Mouse (Mus musculus) hindlimb bud, embryonic 11.5 days (tissue): ENCODE measurements around the gene Cacnb2.

Experiments used
- DNase-seq: peaks from one replicate; pipeline ENCODE4 v3.0.0-alpha.2; 2012; ENCODE audit warnings: low read depth, low spot score; ENCODE audit errors: extremely low spot score

Gene Cacnb2

DNA sequence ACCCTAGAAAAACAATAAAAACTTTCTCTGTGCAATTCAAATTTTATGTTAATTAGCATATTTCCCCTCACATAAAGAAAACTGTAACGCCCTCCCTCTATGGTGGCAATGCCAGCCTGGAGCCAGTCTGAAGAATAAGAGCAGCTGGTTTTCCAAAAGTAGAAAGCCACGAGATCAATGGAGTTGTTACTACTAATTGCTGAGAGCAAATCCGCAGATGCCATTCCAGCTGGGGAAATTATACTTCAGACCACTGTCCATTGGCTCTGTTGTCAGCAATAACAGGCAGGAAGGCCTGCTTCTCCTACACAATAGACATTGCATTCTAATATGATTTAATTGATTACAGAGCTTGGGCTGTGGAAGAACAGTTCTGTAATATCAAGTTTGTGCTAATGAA, 257.5 kb downstream of the Cacnb2 start:
- no peak for DNase-seq

GRCm38 (mm10) chr2:14861613-14862012, 258.7 kb downstream of the Cacnb2 start:
- DNase-seq, result no peak

- no peak for DNase-seq
Measured at GRCm38 (mm10) chr2:14862981-14863380, 260.1 kb downstream of the Cacnb2 start.

DNA sequence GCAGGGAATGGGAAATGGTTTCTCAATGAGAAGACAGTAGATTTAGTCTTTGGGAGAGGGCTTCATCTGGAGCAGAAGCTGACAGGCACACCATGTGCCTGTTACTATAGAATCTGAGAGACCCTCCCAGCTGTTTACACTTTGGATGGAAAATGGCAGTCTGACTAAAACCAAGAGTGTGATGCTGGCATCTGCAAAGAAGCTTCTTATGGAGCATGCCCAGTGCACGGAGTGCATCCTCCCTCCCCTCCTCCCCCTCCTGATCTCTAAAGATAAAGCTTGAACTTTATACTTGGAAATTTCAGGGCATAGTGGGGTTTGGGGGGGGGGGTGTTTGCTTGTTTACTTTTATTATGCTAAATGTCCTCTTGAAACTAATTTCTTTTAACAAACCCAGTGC, 270.2 kb downstream of the Cacnb2 start:
- no peak for DNase-seq

DNA sequence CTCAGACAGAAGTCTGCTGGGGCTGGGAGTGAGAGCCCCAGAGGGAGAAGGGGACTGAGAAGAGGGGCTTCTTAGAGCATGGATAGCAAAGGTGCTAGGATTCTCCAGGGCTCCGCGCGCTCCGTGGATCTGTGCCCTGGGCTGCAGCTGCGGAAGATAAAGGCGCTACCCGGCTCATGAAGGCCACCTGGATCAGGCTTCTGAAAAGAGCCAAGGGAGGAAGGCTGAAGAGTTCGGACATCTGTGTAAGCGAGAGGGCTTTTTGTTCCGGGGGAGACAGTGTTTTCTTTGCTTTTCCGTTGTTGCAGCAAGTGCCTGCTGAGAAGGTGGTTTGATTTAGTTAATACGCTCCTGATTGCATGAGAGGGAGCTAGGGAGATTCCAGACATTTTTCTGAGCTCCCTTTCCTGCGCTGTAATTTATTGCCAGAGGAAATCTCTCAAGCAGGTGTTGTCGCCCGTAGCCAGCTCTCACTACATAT, 270.9 kb downstream of the Cacnb2 start:
- DNase-seq, result peak; percentile 18

GRCm38 (mm10) chr2:14874281-14875037, 271.6 kb downstream of the Cacnb2 start:
- no peak for DNase-seq

DNA sequence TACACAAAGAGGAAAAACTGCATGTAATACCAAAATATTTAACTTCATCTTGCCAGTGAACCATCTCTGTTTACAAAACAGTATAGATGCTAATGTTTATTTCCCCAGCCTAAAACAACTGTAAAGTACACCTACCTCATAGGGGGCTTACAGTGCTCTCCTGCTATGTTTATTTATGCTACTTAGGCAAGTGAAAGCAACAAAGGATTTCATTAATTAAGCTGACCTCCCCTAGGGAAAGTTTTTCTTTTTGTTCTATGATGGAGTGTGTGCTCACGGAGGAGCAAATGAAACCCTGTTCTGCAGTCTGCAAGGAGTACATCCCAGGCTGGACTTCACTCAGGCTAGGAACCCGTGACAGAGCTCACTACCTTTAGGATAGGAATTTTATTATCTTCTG, 272.2 kb downstream of the Cacnb2 start:
- no peak for DNase-seq

DNA sequence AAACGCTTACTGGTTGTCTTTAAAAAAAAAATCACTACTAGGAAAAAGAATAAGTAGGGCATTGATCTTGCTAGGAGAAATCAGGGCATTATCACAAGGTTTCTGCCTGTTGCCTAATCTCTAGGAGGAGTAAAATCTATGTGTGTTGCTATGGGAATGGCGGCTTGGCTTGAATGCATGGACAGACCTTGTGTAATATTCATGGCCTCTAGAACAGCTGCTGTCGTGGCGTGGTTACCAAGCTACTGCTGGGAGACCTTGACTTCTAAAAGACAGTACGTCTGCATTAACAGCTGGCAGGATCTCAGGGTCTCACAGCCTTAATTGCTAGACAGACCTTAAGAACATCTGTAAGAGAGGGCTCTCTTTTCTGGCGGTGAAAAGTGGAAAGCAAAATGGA, 272.7 kb downstream of the Cacnb2 start:
- no peak for DNase-seq

DNA sequence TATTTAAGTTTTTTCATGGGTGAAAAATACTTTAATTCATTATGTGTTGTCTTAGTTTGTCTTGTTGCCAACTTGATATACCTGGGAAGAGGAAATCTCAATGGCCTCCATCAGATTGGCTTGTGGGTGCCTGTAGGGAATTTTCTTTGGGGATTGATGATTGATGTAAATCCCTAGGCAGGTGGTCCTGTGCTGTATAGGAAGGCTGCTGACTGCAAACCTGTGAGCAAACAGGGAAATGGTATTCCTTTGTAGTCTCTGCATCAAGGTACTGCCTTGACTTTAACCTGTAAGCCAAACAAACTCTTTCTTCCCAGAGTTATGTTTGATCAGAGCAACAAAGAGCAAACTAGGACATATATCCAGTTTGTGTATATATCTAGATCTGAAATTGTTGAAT, 276.1 kb downstream of the Cacnb2 start:
- DNase-seq, result no peak

DNA sequence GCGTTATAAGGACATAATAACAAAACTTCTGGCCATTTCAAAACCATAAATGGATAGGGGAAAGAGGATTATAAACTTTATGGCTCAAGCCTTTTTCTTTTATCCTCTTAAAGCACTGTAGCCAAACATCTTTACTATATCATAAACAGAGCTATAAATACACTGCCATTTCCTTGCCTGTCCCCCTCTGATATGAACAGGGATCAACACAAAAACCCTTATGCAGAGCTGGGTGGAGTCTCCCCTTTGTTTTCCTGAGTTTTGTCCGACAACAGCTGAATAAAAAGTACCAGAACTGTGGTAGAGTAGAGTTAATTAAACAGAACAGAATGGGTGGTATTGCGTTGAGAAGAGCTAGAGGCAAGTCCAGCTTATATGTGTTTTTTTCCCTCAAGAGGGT, 280.6 kb downstream of the Cacnb2 start:
- no peak for DNase-seq

DNA sequence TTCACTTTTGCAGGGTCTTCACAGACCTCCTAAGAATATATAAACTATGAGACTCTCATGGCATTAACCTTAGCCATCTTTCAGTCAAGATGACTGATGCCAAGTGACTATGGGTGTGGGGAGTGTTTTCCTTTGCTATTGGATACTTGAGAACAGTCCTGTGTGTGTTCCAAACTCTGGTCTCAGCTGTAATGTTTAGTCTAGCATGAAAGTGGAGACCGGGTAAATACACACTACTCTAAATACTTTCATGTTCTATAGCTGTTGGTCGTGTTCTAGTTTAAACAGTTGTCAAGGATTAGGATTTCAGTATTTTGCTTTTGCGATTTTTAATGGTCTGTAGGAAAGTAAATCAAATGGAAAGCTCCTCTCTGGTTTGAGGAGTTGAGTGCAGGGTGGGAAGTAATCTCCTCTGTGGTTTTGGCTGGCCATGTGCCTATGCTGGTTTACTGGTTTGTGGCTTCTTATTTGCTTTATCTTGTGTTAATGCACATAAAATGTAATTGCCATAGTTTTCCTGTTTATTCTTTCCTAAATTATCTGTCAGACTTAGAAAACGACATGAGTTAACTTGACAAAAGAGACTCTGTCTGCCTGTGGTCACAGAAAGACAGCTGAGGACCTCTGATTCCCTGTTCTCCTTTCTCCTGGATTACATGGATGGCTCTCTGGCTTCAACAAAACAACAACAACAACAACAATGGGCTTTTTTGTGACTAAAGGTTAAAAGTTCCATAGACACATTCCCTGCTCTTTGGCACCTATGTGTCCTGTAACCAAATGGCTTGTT, 285.7 kb downstream of the Cacnb2 start:
- no peak for DNase-seq

- DNase-seq, result no peak
Measured at GRCm38 (mm10) chr2:14903837-14904236, 300.9 kb downstream of the Cacnb2 start.

DNA sequence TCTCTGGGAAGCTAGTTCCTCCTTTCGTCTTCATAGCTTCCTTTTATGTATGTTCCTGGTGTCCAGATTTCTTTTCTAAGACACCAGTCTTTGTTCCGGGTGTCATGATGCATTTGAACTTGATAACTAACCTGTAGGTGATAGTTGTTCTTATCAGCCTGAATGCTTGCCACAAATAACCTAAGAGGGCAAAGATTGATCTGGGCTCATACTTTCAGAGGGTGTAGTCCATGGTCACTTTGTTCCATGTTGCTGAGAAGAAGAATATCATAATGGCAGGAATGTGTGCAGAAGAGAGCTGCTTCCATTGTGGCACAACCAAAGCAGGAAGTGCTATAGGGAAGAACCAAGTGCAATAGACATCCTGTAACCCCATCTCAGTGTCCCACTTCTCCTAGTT, 302.0 kb downstream of the Cacnb2 start:
- DNase-seq, result no peak

DNA sequence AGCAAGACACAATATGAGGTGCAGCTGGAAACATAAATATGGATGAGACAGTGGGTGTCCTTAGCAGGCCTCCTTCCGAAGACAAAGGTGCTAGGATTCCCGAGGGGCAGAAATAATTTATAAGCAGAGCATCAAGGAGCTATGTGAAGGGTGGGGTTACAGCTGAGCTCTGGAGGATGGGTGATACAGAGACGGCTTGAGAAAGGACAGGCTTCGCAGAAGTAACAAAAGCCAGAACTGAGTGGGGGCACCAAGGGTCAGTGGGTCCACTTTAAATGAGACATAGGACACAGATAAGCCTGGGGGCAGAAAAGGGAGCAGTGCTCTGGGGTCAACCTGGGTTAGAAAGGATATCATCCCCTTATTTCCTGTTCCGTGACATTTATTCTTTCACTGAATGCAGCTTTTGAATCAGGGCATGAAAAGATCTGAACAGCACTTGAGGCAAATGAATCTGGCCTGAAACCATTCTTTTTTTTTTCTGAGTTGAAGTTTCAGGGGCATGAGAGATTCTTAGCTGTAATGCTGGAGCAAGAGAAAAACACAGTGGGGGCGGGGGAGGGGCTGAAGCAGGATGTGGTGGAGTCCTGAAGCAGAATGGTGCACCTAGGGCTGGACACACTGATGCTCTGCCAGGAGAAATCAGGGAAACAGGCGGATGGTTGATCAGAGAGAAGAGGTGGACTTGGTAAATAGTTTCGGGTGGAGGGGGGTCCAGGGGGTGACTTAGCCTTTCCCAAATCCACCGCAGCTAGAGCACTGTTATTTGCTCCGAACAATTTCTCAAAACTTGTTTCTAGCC, 304.4 kb downstream of the Cacnb2 start:
- no peak for DNase-seq

- DNase-seq, result no peak
Measured at GRCm38 (mm10) chr2:14917585-14918247, 314.8 kb downstream of the Cacnb2 start.

DNA sequence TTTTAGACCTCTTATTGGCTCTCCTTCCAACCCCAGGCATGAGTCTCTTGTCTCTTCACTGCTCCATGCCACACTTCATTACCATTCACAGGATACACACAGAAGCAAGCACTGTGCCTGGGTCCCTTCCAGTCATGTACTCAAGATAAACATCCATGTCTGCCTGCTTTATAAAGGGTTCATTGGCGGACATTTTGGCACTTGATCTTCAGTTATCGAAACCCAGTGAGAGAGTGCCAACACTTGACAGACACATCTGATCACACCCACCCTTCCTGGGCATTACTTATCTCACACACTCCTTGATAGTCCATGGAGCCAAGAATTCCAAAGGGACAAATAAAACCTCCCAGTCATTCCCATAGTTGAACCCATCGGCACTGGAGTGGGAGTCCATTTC, 327.0 kb downstream of the Cacnb2 start:
- no peak for DNase-seq

DNA sequence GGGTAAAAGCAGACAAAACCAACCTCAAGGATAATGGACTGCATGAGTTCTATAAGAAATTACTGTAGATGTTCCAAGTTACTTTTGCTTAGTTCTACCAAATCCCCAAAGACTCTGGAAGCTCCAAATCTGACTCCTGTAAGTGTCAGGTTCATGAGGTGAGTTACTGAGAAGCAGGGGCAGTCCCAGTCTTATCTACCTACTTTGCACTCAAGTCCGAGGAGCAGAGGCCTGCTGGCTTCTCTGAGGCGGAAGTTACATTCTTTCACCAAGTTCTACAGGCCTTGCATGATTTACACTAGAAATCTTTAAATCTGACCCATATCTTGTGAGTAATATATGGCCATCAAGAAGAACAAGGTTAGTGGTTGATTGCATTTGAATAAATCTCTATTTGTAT, 329.1 kb downstream of the Cacnb2 start:
- no peak for DNase-seq

DNA sequence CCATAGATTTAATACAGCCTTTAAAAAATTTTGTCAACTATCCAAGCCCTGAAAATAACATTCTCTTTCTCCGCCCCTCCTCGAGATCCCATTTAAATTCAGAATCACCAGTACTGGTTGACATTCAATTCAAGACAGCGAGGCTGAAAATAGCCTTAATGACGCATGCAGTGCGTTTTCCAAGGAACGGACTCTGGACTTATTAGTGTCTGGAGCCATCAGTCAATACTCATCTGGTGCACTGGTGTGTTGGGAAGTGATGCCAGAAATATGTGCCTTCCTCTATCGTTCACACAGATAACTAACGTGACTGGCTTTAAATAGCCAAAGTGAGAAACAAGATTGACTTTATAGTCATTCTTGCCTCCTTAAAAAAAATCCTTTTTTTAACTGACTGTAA, 333.6 kb downstream of the Cacnb2 start:
- no peak for DNase-seq

DNA sequence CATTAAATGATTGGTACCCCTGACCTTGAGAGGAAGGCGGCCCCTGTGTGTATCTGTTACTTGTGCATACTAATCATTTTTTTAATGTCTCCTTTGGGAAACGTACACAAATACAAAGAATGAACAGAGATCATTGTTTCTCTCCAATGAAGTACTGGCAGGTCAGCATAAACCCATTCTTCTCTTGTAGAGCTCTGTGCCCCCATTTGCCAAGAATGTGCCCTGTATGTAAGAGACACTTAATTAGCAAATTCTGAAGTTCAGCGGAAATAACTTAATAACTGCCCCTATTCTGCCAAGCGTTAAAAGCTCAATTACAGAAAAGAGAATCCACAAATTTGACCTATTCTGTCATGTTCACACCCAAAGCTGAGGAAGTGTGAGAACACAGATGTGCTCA, 339.4 kb downstream of the Cacnb2 start:
- no peak for DNase-seq

DNA sequence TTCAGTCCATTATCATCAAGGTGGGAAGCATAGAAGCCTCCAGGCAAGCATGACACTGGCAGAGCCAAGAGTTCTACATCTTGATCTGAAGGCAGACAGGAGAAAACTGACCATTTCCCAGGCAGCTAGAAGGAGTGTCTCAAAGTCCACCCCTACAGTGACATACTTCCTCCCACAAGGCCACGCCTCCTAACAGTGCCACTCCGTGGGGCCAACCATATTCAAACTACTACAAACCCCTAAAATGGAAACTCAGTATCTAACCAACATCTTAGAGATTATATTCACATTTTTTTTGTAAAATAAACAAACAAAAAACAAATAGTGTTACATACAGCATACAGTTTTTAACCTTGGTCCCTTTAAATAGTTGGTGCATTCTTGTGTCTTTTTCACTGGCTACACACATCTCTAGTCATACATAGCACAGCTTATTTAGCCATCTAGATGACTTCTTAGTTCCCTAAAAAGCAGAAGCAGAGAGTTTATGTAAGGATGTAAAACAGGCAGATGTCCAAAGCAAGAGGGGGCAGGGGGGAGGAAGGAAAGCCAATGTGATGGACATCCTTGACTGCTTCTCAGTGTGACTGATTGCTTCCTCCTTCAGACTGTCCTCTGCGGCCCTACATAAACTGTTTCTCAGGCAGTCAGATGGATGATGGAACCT, 340.9 kb downstream of the Cacnb2 start:
- DNase-seq, result no peak
